Mouse (Mus musculus): ENCODE measurements around the gene Ces1g. TPM values are rescaled to one million over a fixed set of nuclear protein-coding genes. Genes with fewer than 3 reads are reported as not detected.

Gene Ces1g
- polyA plus RNA-seq (2012; ENCODE audit: insufficient read depth, low replicate concordance): not detected in 2 replicates

DNA sequence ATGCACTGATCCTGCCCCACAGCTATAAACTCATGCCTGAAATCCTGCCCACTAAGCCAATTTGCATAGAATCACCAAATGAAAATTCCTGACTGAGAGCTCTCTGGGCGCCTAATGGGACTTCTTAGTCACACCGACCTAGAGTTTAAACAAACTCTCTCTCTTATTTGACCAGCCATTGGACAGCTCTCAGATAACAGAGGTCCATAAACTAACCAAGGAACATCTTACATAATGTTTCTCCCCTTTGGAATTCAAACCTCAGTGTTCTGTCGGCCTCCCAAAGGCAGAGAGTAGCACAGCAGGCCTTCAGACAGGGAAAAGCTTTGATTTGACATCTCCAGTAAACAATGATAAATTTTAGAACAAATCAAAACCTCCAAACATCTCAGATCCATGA, at the start of gene Ces1g:
Ces1g (minus strand) TSS at position 102 of the 400 bp plus-strand sequence.
- Histone ChIP-seq H3K9me3 (peaks cover 17% of the 10 kb centered on the region), H3K27me3 (replicated peaks) (no peaks in the 10 kb centered on the region), H3K4me3 (replicated peaks) (no peak within 1 kb of the TSS), H3K36me3 (replicated peaks; ENCODE audit: low read length) (no peaks in the 10 kb centered on the region), H3K4me1 (no peaks in the 10 kb centered on the region)
- TF ChIP-seq FLI1 (IDR thresholded peaks at IDR 0.05; ENCODE audit: low read length): no peak
- no peak for TF ChIP-seq GATA1 (IDR thresholded peaks at IDR 0.05; ENCODE audit: borderline replicate concordance, low read length)

DNA sequence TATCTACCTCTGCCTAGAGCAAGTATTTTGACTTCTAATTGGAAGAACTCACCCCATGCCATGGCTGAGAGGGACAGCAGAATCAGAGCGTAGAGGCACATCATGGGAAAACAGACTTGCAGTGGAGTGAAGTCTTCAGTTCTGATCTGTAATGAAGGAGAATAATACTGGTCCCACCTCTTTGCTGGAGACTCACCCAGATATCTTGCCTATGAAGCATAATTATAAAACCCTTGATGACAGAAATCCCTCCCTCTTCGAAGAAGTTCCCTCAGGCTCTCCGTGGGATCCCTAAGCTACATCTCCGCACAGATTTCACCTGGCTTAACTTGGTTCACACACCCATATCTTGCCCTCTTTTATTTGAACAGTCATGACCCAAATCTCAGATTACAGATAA, 42.5 kb upstream of the Ces1g start, which contains the start of gene Ces1h:
Ces1h (minus strand) TSS at position 101 of the 400 bp plus-strand sequence.
- TF ChIP-seq FLI1 (IDR thresholded peaks at IDR 0.05; ENCODE audit: low read length): no peak
- TF ChIP-seq GATA1 (IDR thresholded peaks at IDR 0.05; ENCODE audit: borderline replicate concordance, low read length): no peak
- Histone ChIP-seq H3K4me3 (replicated peaks) (no peak within 1 kb of the TSS), H3K36me3 (replicated peaks; ENCODE audit: low read length) (no peaks in the 10 kb centered on the region), H3K4me1 (no peaks in the 10 kb centered on the region), H3K27me3 (replicated peaks) (no peaks in the 10 kb centered on the region), H3K9me3 (0 out of 2 replicates have a peak, but pooled peaks cover 4% of the 10 kb centered on the region)

DNA sequence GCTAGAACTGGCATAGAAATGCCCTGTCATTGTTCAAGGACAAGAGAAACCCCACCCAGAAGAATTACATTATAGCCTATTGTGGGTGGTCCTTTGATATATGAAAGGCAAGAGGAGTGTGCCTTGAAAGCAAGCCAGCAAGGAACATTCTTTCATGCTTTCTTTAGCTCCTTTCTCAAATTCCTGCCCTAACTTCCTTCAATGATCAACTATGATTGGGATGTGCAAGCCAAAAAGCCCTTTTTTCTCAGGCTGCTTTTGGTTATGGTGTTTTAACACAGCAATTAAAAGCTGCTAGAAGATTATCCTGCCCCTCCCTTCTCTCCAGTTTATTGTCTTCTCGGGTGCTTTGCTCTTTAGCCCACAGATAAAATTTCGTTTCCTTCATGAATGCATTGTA, 32.4 kb upstream of the Ces1g start:
- no peak for TF ChIP-seq GATA1 (IDR thresholded peaks at IDR 0.05; ENCODE audit: borderline replicate concordance, low read length)
- TF ChIP-seq FLI1 (IDR thresholded peaks at IDR 0.05; ENCODE audit: low read length): no peak
- no peaks in the 10 kb centered on the region for H3K36me3 ChIP-seq (replicated peaks; ENCODE audit: low read length)
- H3K9me3 ChIP-seq: peaks cover 7% of the 10 kb centered on the region
- no peaks in the 10 kb centered on the region for H3K27me3 ChIP-seq (replicated peaks)
- H3K4me3 ChIP-seq (replicated peaks): no peak overlapping the region
- H3K4me1 ChIP-seq: no peaks in the 10 kb centered on the region

DNA sequence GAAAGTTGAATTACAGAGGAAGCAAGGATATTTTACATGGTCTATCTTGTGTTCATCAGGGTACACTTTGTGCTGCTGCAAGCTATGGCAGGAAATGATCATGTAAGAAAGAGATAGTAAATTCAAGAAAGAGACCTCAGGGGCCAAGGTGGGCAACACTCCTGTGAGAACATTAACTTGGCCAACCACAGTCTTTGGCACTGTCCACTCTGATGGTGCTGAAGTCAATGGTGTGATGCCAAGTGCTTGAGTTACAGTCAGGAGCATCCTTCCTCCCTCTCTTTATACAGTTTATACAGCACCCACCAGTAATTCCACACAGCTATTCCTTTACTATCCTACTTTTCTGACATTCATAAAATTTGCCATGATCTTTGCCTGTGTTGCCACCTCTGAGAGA, 23.0 kb upstream of the Ces1g start:
- Histone ChIP-seq H3K4me1 (no peaks in the 10 kb centered on the region), H3K27me3 (replicated peaks) (no peaks in the 10 kb centered on the region), H3K9me3 (0 out of 2 replicates have a peak, but pooled peaks cover 4% of the 10 kb centered on the region), H3K36me3 (replicated peaks; ENCODE audit: low read length) (no peaks in the 10 kb centered on the region), H3K4me3 (replicated peaks) (no peak overlapping the region)
- no peak for TF ChIP-seq GATA1 (IDR thresholded peaks at IDR 0.05; ENCODE audit: borderline replicate concordance, low read length)
- no peak for TF ChIP-seq FLI1 (IDR thresholded peaks at IDR 0.05; ENCODE audit: low read length)

DNA sequence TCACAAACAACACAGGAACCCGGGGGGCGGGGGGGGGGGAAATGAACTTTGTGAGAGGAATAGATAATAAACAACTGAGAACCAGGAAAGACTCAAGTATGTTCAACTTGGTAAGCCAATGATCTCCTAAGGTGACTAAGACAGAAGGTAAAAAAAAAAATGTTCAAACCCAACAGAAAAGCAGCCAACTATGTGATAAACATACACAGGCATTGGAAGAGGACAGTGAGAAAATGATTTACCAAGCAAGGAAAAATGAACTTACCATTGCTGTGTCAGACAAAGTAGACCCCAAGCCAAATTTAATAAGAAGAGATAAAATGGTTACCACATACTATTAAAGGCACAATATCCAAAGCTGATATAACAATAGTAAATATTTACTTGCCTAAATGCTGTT, 2.4 kb upstream of the Ces1g start:
- Histone ChIP-seq H3K4me3 (replicated peaks) (no peak overlapping the region), H3K9me3 (peaks cover 9% of the 10 kb centered on the region; the same call in 1 of the 2 replicates), H3K36me3 (replicated peaks; ENCODE audit: low read length) (no peaks in the 10 kb centered on the region), H3K27me3 (replicated peaks) (no peaks in the 10 kb centered on the region), H3K4me1 (no peaks in the 10 kb centered on the region)
- no peak for TF ChIP-seq GATA1 (IDR thresholded peaks at IDR 0.05; ENCODE audit: borderline replicate concordance, low read length)
- TF ChIP-seq FLI1 (IDR thresholded peaks at IDR 0.05; ENCODE audit: low read length): no peak

- TF ChIP-seq FLI1 (IDR thresholded peaks at IDR 0.05; ENCODE audit: low read length) (no peak), GATA1 (IDR thresholded peaks at IDR 0.05; ENCODE audit: borderline replicate concordance, low read length) (no peak)
- Histone ChIP-seq H3K4me3 (replicated peaks) (no peak overlapping the region), H3K27me3 (replicated peaks) (no peaks in the 10 kb centered on the region), H3K4me1 (no peaks in the 10 kb centered on the region), H3K36me3 (replicated peaks; ENCODE audit: low read length) (no peaks in the 10 kb centered on the region), H3K9me3 (peaks cover 31% of the 10 kb centered on the region)
Observed at GRCm38 (mm10) chr8:93332703-93333102, 4.4 kb downstream of the Ces1g start.

- Histone ChIP-seq H3K27me3 (replicated peaks) (no peaks in the 10 kb centered on the region), H3K9me3 (peaks cover 32% of the 10 kb centered on the region)
Observed at GRCm38 (mm10) chr8:93331151-93331550, 6.0 kb downstream of the Ces1g start.

DNA sequence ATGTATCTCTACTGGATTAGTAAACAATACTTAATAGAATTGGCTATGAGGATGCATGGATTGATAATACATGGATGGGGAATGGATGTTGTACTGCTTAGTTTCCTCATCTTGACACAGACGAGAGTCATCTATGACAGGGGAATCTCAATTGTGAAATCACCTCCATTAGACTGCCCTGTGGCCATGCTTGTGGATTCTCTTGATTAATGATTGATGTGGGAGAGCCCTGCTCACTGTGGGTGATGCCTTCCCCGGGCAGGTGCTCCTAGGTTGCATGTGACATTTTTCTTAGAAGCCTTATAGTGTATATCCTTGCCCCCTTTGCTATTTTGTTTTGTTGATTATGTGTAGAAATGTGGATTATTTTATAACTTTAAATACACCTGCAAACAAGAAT, 12.0 kb downstream of the Ces1g start:
- Histone ChIP-seq H3K4me1 (no peaks in the 10 kb centered on the region), H3K9me3 (peaks cover 27% of the 10 kb centered on the region), H3K27me3 (replicated peaks) (no peaks in the 10 kb centered on the region), H3K4me3 (replicated peaks) (no peak overlapping the region), H3K36me3 (replicated peaks; ENCODE audit: low read length) (no peaks in the 10 kb centered on the region)
- no peak for TF ChIP-seq GATA1 (IDR thresholded peaks at IDR 0.05; ENCODE audit: borderline replicate concordance, low read length)
- no peak for TF ChIP-seq FLI1 (IDR thresholded peaks at IDR 0.05; ENCODE audit: low read length)

More at GRCm38 (mm10) chr8:93331151-93331550, 6.0 kb downstream of the Ces1g start:
- no peaks in the 10 kb centered on the region for H3K36me3 ChIP-seq (replicated peaks; ENCODE audit: low read length)
- no peaks in the 10 kb centered on the region for H3K4me1 ChIP-seq
- TF ChIP-seq GATA1 (IDR thresholded peaks at IDR 0.05; ENCODE audit: borderline replicate concordance, low read length) (no peak), FLI1 (IDR thresholded peaks at IDR 0.05; ENCODE audit: low read length) (no peak)
- H3K4me3 ChIP-seq (replicated peaks): no peak overlapping the region

GRCm38 (mm10) chr8:93317031-93317430, 20.1 kb downstream of the Ces1g start:
- H3K27me3 ChIP-seq (replicated peaks): no peaks in the 10 kb centered on the region
- TF ChIP-seq FLI1 (IDR thresholded peaks at IDR 0.05; ENCODE audit: low read length): no peak
- TF ChIP-seq GATA1 (IDR thresholded peaks at IDR 0.05; ENCODE audit: borderline replicate concordance, low read length): no peak
- peaks cover 17% of the 10 kb centered on the region; the same call in 1 of the 2 replicates for H3K9me3 ChIP-seq
- H3K36me3 ChIP-seq (replicated peaks; ENCODE audit: low read length): no peaks in the 10 kb centered on the region
- no peak overlapping the region for H3K4me3 ChIP-seq (replicated peaks)
- no peaks in the 10 kb centered on the region for H3K4me1 ChIP-seq

GRCm38 (mm10) chr8:93315557-93315956, 21.6 kb downstream of the Ces1g start:
- no peak for TF ChIP-seq FLI1 (IDR thresholded peaks at IDR 0.05; ENCODE audit: low read length)
- no peak for TF ChIP-seq GATA1 (IDR thresholded peaks at IDR 0.05; ENCODE audit: borderline replicate concordance, low read length)
- Histone ChIP-seq H3K36me3 (replicated peaks; ENCODE audit: low read length) (no peaks in the 10 kb centered on the region), H3K4me1 (no peaks in the 10 kb centered on the region), H3K27me3 (replicated peaks) (no peaks in the 10 kb centered on the region), H3K4me3 (replicated peaks) (no peak overlapping the region), H3K9me3 (peaks cover 17% of the 10 kb centered on the region; the same call in 1 of the 2 replicates)
